Mouse (Mus musculus): ENCODE results near the gene Grk1. TPM values are rescaled to one million over a fixed set of nuclear protein-coding genes. Genes with fewer than 3 reads are reported as not detected.

The Grk1 gene
- polyA plus RNA-seq, 1 experiment from 2014 or later, result not detected

GRCm38 (mm10) chr8:13428156-13428555 is 23.3 kb downstream of the Grk1 start:
- Histone ChIP-seq H3K27ac (ENCODE audit: poor library complexity, severe bottlenecking) (no peak overlapping the region), H3K4me2 (no peak overlapping the region), H3K27me3 (replicated peaks) (peaks cover 1% of the 10 kb centered on the region; the same call in 1 of the 2 replicates), H3K9me3 (replicated peaks) (no peaks in the 10 kb centered on the region), H3K9ac (no peak overlapping the region), H3K4me1 (replicated peaks) (0 out of 2 replicates have a peak, but pooled peaks cover 4% of the 10 kb centered on the region), H3K4me3 (no peak overlapping the region), H3K36me3 (no peaks in the 10 kb centered on the region)
- 78% methylated on average over 9 of the region's 9 CpGs for WGBS
- ATAC-seq (ENCODE audit: insufficient number of reproducible peaks, low FRiP score), result no peak

- ATAC-seq (ENCODE audit: insufficient number of reproducible peaks, low FRiP score), result no peak
- Histone ChIP-seq H3K27ac (ENCODE audit: poor library complexity, severe bottlenecking) (no peak overlapping the region), H3K9me3 (replicated peaks) (no peaks in the 10 kb centered on the region), H3K36me3 (no peaks in the 10 kb centered on the region), H3K4me1 (replicated peaks) (0 out of 2 replicates have a peak, but pooled peaks cover 4% of the 10 kb centered on the region), H3K27me3 (replicated peaks) (peaks cover 24% of the 10 kb centered on the region), H3K4me3 (no peak overlapping the region), H3K9ac (no peak overlapping the region), H3K4me2 (no peak overlapping the region)
- WGBS, result 75% methylated on average over 7 of the region's 7 CpGs
Observed at GRCm38 (mm10) chr8:13430412-13430811, 25.5 kb downstream of the Grk1 start.

- no peak overlapping the region for H3K4me2 ChIP-seq
- no peak overlapping the region for H3K9ac ChIP-seq
- no peak overlapping the region for H3K27ac ChIP-seq (ENCODE audit: poor library complexity, severe bottlenecking)
- no peaks in the 10 kb centered on the region for H3K9me3 ChIP-seq (replicated peaks)
- H3K4me3 ChIP-seq, result no peak overlapping the region
- 0 out of 2 replicates have a peak, but pooled peaks cover 4% of the 10 kb centered on the region for H3K4me1 ChIP-seq (replicated peaks)
- peaks cover 28% of the 10 kb centered on the region for H3K27me3 ChIP-seq (replicated peaks)
- ATAC-seq (ENCODE audit: insufficient number of reproducible peaks, low FRiP score), result no peak
- no peaks in the 10 kb centered on the region for H3K36me3 ChIP-seq
Observed at GRCm38 (mm10) chr8:13430866-13431265, 26.0 kb downstream of the Grk1 start.

- no peak overlapping the region for H3K4me3 ChIP-seq
- 62% methylated on average over 5 of the region's 5 CpGs for whole genome bisulfite sequencing
- ATAC-seq (ENCODE audit: insufficient number of reproducible peaks, low FRiP score), result no peak
- H3K36me3 ChIP-seq, result no peaks in the 10 kb centered on the region
- H3K4me1 ChIP-seq (replicated peaks), result no peaks in the 10 kb centered on the region
- H3K4me2 ChIP-seq, result no peak overlapping the region
- no peak overlapping the region for H3K9ac ChIP-seq
- H3K27me3 ChIP-seq (replicated peaks), result peaks cover 51% of the 10 kb centered on the region
- H3K27ac ChIP-seq (ENCODE audit: poor library complexity, severe bottlenecking), result no peak overlapping the region
- H3K9me3 ChIP-seq (replicated peaks), result no peaks in the 10 kb centered on the region
Observed at GRCm38 (mm10) chr8:13433130-13433529, 28.2 kb downstream of the Grk1 start.

- no peak within 1 kb of the TSS for H3K4me3 ChIP-seq
- H3K36me3 ChIP-seq, result no peaks in the 10 kb centered on the region
- H3K9me3 ChIP-seq (replicated peaks), result no peaks in the 10 kb centered on the region
- no peak within 1 kb of the TSS for H3K27ac ChIP-seq (ENCODE audit: poor library complexity, severe bottlenecking)
- no peak within 1 kb of the TSS for H3K4me2 ChIP-seq
- no peak for ATAC-seq (ENCODE audit: insufficient number of reproducible peaks, low FRiP score)
- peaks cover 58% of the 10 kb centered on the region for H3K27me3 ChIP-seq (replicated peaks)
- no peaks in the 10 kb centered on the region for H3K4me1 ChIP-seq (replicated peaks)
- 25% methylated on average over 10 of the region's 10 CpGs for WGBS
- H3K9ac ChIP-seq, result no peak within 1 kb of the TSS
Observed at GRCm38 (mm10) chr8:13434889-13435288, 30.0 kb downstream of the Grk1 start, which contains the start of gene Tmem255b. TSS of gene Tmem255b (plus strand) at chr8:13435189.

- no peak overlapping the region for H3K4me3 ChIP-seq
- H3K4me2 ChIP-seq, result no peak overlapping the region
- H3K9me3 ChIP-seq (replicated peaks), result no peaks in the 10 kb centered on the region
- H3K4me1 ChIP-seq (replicated peaks), result no peaks in the 10 kb centered on the region
- no peak overlapping the region for H3K27ac ChIP-seq (ENCODE audit: poor library complexity, severe bottlenecking)
- WGBS, result 10% methylated on average over 8 of the region's 8 CpGs
- H3K27me3 ChIP-seq (replicated peaks), result peaks cover 58% of the 10 kb centered on the region
- no peak for ATAC-seq (ENCODE audit: insufficient number of reproducible peaks, low FRiP score)
- H3K9ac ChIP-seq, result no peak overlapping the region
- H3K36me3 ChIP-seq, result no peaks in the 10 kb centered on the region
Observed at GRCm38 (mm10) chr8:13436052-13436451, 31.2 kb downstream of the Grk1 start.

GRCm38 (mm10) chr8:13437531-13437930 is 32.6 kb downstream of the Grk1 start:
- H3K27ac ChIP-seq (ENCODE audit: poor library complexity, severe bottlenecking), result no peak overlapping the region
- no peak overlapping the region for H3K4me3 ChIP-seq
- no peak overlapping the region for H3K9ac ChIP-seq
- no peaks in the 10 kb centered on the region for H3K36me3 ChIP-seq
- no peaks in the 10 kb centered on the region; the same call in 1 of the 2 replicates for H3K9me3 ChIP-seq (replicated peaks)
- peaks cover 58% of the 10 kb centered on the region for H3K27me3 ChIP-seq (replicated peaks)
- no peak overlapping the region for H3K4me2 ChIP-seq
- WGBS, result 66% methylated on average over 2 of the region's 2 CpGs
- no peaks in the 10 kb centered on the region for H3K4me1 ChIP-seq (replicated peaks)
- ATAC-seq (ENCODE audit: insufficient number of reproducible peaks, low FRiP score), result no peak

GRCm38 (mm10) chr8:13442152-13442551 is 37.3 kb downstream of the Grk1 start:
- no peaks in the 10 kb centered on the region for H3K36me3 ChIP-seq
- no peaks in the 10 kb centered on the region; the same call in 1 of the 2 replicates for H3K9me3 ChIP-seq (replicated peaks)
- no peak for ATAC-seq (ENCODE audit: insufficient number of reproducible peaks, low FRiP score)
- no peak overlapping the region for H3K4me3 ChIP-seq
- H3K4me1 ChIP-seq (replicated peaks), result no peaks in the 10 kb centered on the region
- no peak overlapping the region for H3K4me2 ChIP-seq
- H3K27ac ChIP-seq (ENCODE audit: poor library complexity, severe bottlenecking), result no peak overlapping the region
- no peak overlapping the region for H3K9ac ChIP-seq
- peaks cover 16% of the 10 kb centered on the region for H3K27me3 ChIP-seq (replicated peaks)
- WGBS, result 82% methylated on average over 2 of the region's 2 CpGs

GRCm38 (mm10) chr8:13446456-13446855 is 41.6 kb downstream of the Grk1 start:
- no peaks in the 10 kb centered on the region for H3K4me1 ChIP-seq (replicated peaks)
- no peaks in the 10 kb centered on the region; the same call in 1 of the 2 replicates for H3K9me3 ChIP-seq (replicated peaks)
- no peak overlapping the region for H3K4me3 ChIP-seq
- 0 out of 2 replicates have a peak, but pooled peaks cover 3% of the 10 kb centered on the region for H3K27me3 ChIP-seq (replicated peaks)
- WGBS, result 81% methylated on average over 6 of the region's 6 CpGs
- H3K4me2 ChIP-seq, result no peak overlapping the region
- no peaks in the 10 kb centered on the region for H3K36me3 ChIP-seq
- no peak for ATAC-seq (ENCODE audit: insufficient number of reproducible peaks, low FRiP score)
- H3K9ac ChIP-seq, result no peak overlapping the region
- H3K27ac ChIP-seq (ENCODE audit: poor library complexity, severe bottlenecking), result no peak overlapping the region

- H3K4me2 ChIP-seq, result no peak overlapping the region
- no peaks in the 10 kb centered on the region for H3K9me3 ChIP-seq (replicated peaks)
- no peaks in the 10 kb centered on the region for H3K4me1 ChIP-seq (replicated peaks)
- no peak overlapping the region for H3K27ac ChIP-seq (ENCODE audit: poor library complexity, severe bottlenecking)
- WGBS, result 49% methylated on average over 4 of the region's 4 CpGs
- ATAC-seq (ENCODE audit: insufficient number of reproducible peaks, low FRiP score), result no peak
- H3K36me3 ChIP-seq, result no peaks in the 10 kb centered on the region
- H3K9ac ChIP-seq, result no peak overlapping the region
- no peak overlapping the region for H3K4me3 ChIP-seq
- H3K27me3 ChIP-seq (replicated peaks), result 0 out of 2 replicates have a peak, but pooled peaks cover 3% of the 10 kb centered on the region
Observed at GRCm38 (mm10) chr8:13448145-13448544, 43.3 kb downstream of the Grk1 start.

- Histone ChIP-seq H3K4me1 (replicated peaks) (no peaks in the 10 kb centered on the region), H3K36me3 (no peaks in the 10 kb centered on the region), H3K27me3 (replicated peaks) (0 out of 2 replicates have a peak, but pooled peaks cover 7% of the 10 kb centered on the region), H3K4me3 (no peak overlapping the region), H3K27ac (ENCODE audit: poor library complexity, severe bottlenecking) (no peak overlapping the region), H3K4me2 (no peak overlapping the region), H3K9ac (no peak overlapping the region), H3K9me3 (replicated peaks) (0 out of 2 replicates have a peak, but pooled peaks cover 4% of the 10 kb centered on the region)
- WGBS, result 70% methylated on average over 6 of the region's 6 CpGs
- no peak for ATAC-seq (ENCODE audit: insufficient number of reproducible peaks, low FRiP score)
Observed at GRCm38 (mm10) chr8:13451747-13452277, 46.9 kb downstream of the Grk1 start.

All from heart, embryonic 12.5 days (tissue).